Mouse (Mus musculus) lung, postnatal 0 days (tissue): ENCODE data around the gene Ggta1.

Source experiments
- CTCF ChIP-seq: IDR thresholded peaks from 2 replicates; pipeline ENCODE4 v1.5.1; 2016; ENCODE audit warnings: antibody characterized with exemption, mild to moderate bottlenecking
- EP300 ChIP-seq: IDR thresholded peaks from 2 replicates; pipeline ENCODE4 v1.6.1; 2016; ENCODE audit warnings: antibody characterized with exemption, mild to moderate bottlenecking, control low read depth

DNA sequence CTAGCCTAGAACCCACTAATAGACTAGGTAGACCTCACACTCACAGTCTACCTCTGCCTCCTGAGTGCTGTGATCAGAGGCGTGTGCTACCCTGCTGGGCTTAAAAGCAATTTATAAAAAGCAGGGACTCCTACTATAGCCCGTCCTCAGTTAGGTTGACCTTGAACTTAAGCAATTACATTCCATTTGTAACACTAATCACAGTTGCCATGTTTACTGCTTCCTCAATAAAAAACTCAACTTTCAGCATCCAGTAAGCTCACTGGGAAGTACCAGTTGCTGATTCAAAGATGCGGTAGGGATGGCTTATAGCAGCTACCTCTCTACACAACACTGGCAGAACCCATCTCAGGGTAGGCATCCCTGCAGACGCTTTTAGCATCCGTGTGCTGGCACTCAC lies 19.7 kb downstream of the Ggta1 start:
- TF ChIP-seq EP300 = no peak
- TF ChIP-seq CTCF = no peak
